Mouse (Mus musculus): ENCODE measurements around the gene Bmp7.

DNA sequence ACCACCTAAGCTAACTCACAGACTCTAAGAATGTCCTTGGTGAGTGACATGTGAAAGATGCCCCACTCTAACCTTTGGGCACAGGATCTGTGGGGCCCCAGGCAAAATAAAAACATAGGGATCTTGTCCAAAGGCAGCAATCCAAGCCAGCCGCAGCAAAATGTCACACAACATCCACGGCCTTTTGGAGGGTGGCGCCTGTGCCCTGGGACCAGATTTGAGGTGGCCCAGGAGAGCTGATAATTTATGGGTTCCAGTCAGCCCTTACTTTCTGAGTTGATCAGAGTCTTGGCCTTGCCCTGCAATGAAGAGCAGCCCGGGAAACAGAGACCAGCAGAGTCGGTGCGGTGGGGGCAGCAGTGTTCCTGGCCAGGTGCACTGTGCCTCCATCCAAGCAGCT, 75.0 kb downstream of the Bmp7 start:
- TF ChIP-seq TAL1 (IDR thresholded peaks at IDR 0.05; ENCODE audit: low read length) (no peak), GATA1 (IDR thresholded peaks at IDR 0.05; ENCODE audit: low read length) (no peak)
